Mouse (Mus musculus) cortical plate, adult 2 months (tissue): Measurements from ENCODE around the gene Ptdss2.

Source experiments
- CTCF ChIP-seq: fragments of 200-500 bp; IDR thresholded peaks from 2 replicates; pipeline ENCODE4 v1.5.1; 2011; ENCODE audit warnings: mild to moderate bottlenecking, control low read depth, low read length; ENCODE audit not compliant: insufficient read depth; ENCODE audit errors: extremely low read depth
- POLR2A ChIP-seq: fragments of 200-500 bp; IDR thresholded peaks from 2 replicates; pipeline ENCODE4 v1.6.1; 2011; ENCODE audit warnings: mild to moderate bottlenecking, low read length, control low read depth; ENCODE audit not compliant: insufficient read depth; ENCODE audit errors: extremely low read depth

GRCm38 (mm10) chr7:141164850-141165249, 42.7 kb downstream of the Ptdss2 start:
- TF ChIP-seq CTCF (no peak), POLR2A (no peak)
